Mouse (Mus musculus): ENCODE data around the gene Hus1b. TPM values are rescaled to one million over a fixed set of nuclear protein-coding genes. Genes with fewer than 3 reads are reported as not detected.

Gene Hus1b
- polyA plus RNA-seq, 1 experiment from 2014 or later: 0.20 TPM

DNA sequence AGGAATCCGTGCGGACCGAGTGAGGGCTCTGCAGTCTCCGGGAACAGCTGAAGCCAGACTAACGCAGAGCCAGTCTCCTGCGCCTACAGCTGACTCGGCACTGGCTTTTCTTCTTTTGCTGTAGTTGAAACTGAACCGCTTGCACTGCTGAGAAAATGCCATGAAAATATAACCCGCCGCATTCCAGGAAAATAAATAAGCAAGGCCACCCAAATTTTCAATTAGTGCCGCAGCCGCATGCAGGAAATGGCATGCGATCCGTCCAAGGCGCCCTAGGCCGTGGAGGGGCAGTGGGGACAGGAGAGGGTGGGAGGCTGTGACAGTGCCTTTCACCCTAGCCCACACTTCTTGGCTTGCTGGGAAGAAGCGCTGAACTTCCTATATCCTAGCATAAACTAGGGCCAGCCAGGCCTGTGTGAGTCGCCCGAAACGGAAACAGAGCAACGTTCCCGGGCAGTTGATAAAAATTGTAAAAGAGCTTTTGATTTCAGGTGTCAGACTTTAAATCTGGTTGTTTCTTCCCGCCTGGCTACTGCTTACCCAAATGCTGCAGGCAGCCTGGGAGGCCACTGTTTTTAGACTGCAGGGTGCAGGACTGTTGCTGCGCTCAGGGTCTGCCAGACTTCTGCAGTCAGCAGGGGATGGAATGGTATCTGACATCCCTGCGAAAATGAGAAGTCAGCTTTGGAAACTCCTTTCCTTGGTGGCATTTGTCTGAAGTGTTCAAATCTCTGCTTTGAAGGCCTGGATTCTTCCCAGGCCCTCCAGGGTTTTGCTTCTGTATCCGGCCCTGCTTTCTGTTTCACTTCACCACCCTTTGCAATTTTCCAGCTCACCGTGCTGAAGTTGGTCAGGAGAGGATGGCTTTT, 38.3 kb upstream of the Hus1b start:
- no peak for TF ChIP-seq CTCF (IDR thresholded peaks at IDR 0.05; ENCODE audit: low read depth)

DNA sequence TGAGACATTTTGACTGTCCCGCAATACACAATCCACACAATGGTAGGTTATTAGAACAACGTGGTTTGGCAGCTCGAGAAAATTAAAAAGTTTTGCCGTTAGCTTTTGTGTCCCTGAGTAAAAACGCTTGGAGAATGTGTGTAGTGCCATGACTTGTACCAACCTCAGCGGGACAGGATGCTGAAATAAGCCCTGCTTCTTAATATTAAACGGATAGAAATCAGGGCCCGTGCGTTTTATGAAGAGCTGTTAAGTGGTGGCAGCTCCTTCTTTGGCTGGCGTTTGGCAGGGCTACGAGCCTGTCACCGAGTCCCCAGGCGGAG, 37.7 kb upstream of the Hus1b start:
- Histone ChIP-seq H3K36me3 (ENCODE audit: insufficient read depth) (no peaks in the 10 kb centered on the region), H3K27me3 (ENCODE audit: insufficient read depth, low read length) (no peaks in the 10 kb centered on the region), H3K4me3 (ENCODE audit: low read depth, low read length) (peak overlapping the region; percentile 30), H3K9me3 (ENCODE audit: low read depth, low read length) (no peaks in the 10 kb centered on the region), H3K4me1 (ENCODE audit: insufficient read depth) (peaks cover 9% of the 10 kb centered on the region), H3K4me2 (peak overlapping the region; percentile 62), H3K9ac (peak overlapping the region; percentile 35), H3K27ac (ENCODE audit: low read depth) (peak overlapping the region; percentile 82)
- no peak for ATAC-seq (ENCODE audit: insufficient read depth)
- 14% methylated on average over 13 of the region's 13 CpGs for WGBS
- no peak for TF ChIP-seq CTCF (IDR thresholded peaks at IDR 0.05; ENCODE audit: low read depth)
- DNase-seq: no peak

More for the DNA sequence above, 38.3 kb upstream of the Hus1b start:
- H3K9ac ChIP-seq: peak overlapping the region; percentile 35
- H3K4me2 ChIP-seq: peak overlapping the region; percentile 62
- 8% methylated on average over 27 of the region's 27 CpGs for WGBS
- H3K4me1 ChIP-seq (ENCODE audit: insufficient read depth): peaks cover 9% of the 10 kb centered on the region
- ATAC-seq (ENCODE audit: insufficient read depth) (peak; percentile 84), DNase-seq (peak; percentile 80)
- no peaks in the 10 kb centered on the region for H3K9me3 ChIP-seq (ENCODE audit: low read depth, low read length)
- H3K27me3 ChIP-seq (ENCODE audit: insufficient read depth, low read length): no peaks in the 10 kb centered on the region
- H3K27ac ChIP-seq (ENCODE audit: low read depth): peak overlapping the region; percentile 82
- peak overlapping the region; percentile 30 for H3K4me3 ChIP-seq (ENCODE audit: low read depth, low read length)
- H3K36me3 ChIP-seq (ENCODE audit: insufficient read depth): no peaks in the 10 kb centered on the region

DNA sequence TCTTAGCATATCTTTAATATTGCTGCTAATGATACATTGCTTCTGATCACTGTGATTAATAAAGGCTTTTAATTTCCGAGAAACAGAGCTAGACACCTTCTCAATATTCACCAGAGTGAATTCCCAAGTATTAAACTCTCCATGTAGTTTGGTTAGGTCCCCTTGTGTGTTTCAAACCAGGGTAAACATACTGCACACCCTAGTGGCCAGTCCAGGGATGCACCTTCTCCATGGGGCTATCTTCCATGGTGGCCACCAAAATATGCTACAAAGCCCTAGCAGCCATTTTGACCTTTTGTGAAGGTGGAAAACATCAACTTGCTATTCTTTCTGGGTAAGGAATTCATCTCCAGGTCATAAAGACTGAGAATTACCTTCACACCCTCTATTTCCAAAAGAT, 34.1 kb upstream of the Hus1b start:
- 70% methylated on average over 1 of the region's 1 CpGs for WGBS
- H3K9ac ChIP-seq: no peak overlapping the region
- H3K27me3 ChIP-seq (ENCODE audit: insufficient read depth, low read length): no peaks in the 10 kb centered on the region
- H3K9me3 ChIP-seq (ENCODE audit: low read depth, low read length): no peaks in the 10 kb centered on the region
- DNase-seq (peak; percentile 73), ATAC-seq (ENCODE audit: insufficient read depth) (no peak)
- H3K4me3 ChIP-seq (ENCODE audit: low read depth, low read length): no peak overlapping the region
- H3K4me1 ChIP-seq (ENCODE audit: insufficient read depth): no peaks in the 10 kb centered on the region
- H3K36me3 ChIP-seq (ENCODE audit: insufficient read depth): no peaks in the 10 kb centered on the region
- H3K27ac ChIP-seq (ENCODE audit: low read depth): no peak overlapping the region
- no peak overlapping the region for H3K4me2 ChIP-seq
- peak; percentile 68 for TF ChIP-seq CTCF (IDR thresholded peaks at IDR 0.05; ENCODE audit: low read depth)

DNA sequence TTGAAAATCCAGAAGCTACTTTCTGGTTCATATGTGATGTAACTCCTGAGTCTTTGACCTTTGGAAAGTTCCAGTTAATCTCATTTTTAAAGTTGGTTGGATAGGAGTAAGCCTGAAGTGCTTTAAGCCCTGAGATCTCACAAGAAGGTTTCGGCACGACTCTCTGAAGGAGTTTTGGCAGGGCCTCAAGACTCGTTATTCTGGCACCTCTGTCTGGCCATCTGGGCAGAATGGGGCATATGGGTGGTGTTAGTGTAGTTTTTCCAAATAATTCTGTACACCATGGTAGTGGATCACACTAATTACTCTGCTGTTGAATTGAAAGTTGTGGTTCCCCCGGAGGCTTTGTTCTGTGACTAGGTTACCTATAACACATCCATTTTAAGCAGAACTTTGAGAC, 30.7 kb upstream of the Hus1b start:
- H3K4me3 ChIP-seq (ENCODE audit: low read depth, low read length): no peak overlapping the region
- no peak overlapping the region for H3K9ac ChIP-seq
- H3K27ac ChIP-seq (ENCODE audit: low read depth): no peak overlapping the region
- peaks cover 5% of the 10 kb centered on the region; the same call in 1 of the 2 replicates for H3K4me1 ChIP-seq (ENCODE audit: insufficient read depth)
- 48% methylated on average over 4 of the region's 4 CpGs for WGBS
- DNase-seq (peak; percentile 39), ATAC-seq (ENCODE audit: insufficient read depth) (no peak)
- H3K9me3 ChIP-seq (ENCODE audit: low read depth, low read length): no peaks in the 10 kb centered on the region
- H3K36me3 ChIP-seq (ENCODE audit: insufficient read depth): no peaks in the 10 kb centered on the region
- 0 out of 2 replicates have a peak, but pooled peaks cover 3% of the 10 kb centered on the region for H3K27me3 ChIP-seq (ENCODE audit: insufficient read depth, low read length)
- no peak overlapping the region for H3K4me2 ChIP-seq
- TF ChIP-seq CTCF (IDR thresholded peaks at IDR 0.05; ENCODE audit: low read depth): no peak

DNA sequence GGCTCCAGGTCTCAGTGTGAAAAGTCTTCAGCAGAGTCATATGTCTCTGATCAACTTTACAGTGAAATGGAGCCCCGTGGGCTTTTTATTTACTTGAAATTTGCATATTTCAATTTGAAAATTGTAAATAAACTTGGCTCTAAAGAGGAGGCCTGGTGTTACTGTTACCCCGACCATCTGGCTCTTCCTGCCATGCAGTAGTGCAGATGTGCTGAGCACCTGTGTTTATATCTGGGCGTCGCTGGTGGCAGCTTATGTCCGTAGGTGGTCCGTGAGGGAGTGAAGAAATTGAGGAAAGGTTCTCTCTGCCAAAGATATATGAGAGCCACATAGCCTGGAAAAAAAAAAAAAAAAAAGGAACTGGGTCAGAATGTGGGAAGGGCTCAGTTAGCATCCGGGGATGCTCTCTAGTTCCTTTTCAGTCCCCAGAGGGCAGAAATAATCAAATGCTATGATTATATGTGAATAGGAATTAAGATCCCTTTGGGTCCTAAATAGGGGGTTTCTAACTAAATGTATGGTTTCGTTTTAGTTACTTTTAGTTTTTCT, 29.1 kb upstream of the Hus1b start:
- Histone ChIP-seq H3K4me3 (ENCODE audit: low read depth, low read length) (no peak overlapping the region), H3K4me1 (ENCODE audit: insufficient read depth) (peaks cover 5% of the 10 kb centered on the region; the same call in 1 of the 2 replicates), H3K27me3 (ENCODE audit: insufficient read depth, low read length) (0 out of 2 replicates have a peak, but pooled peaks cover 3% of the 10 kb centered on the region), H3K9me3 (ENCODE audit: low read depth, low read length) (no peaks in the 10 kb centered on the region), H3K36me3 (ENCODE audit: insufficient read depth) (no peaks in the 10 kb centered on the region), H3K27ac (ENCODE audit: low read depth) (no peak overlapping the region), H3K9ac (no peak overlapping the region), H3K4me2 (no peak overlapping the region)
- no peak for ATAC-seq (ENCODE audit: insufficient read depth)
- TF ChIP-seq CTCF (IDR thresholded peaks at IDR 0.05; ENCODE audit: low read depth): no peak
- DNase-seq: no peak
- 26% methylated on average over 8 of the region's 8 CpGs for WGBS

DNA sequence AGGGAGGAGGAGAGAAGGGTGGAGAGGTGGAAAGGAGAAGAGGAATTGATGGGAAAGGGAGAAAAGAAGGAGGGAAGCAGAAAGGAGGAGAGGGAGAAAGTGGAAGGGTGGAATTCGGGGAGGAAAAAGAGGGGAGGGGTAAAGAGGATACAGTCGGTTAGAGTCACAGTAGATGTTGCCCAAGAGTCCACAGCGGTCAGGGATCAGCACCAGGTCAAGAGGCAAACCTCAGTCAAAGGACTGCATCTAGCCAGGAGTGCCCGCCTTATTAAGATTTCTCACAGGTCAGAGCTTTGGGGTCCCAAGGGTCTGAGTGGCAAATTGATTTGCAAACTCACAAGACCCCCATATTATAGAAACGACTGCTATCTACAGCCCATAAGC, 26.7 kb upstream of the Hus1b start:
- H3K27me3 ChIP-seq (ENCODE audit: insufficient read depth, low read length): 0 out of 2 replicates have a peak, but pooled peaks cover 3% of the 10 kb centered on the region
- WGBS: 12% methylated on average over 5 of the region's 5 CpGs
- no peak for TF ChIP-seq CTCF (IDR thresholded peaks at IDR 0.05; ENCODE audit: low read depth)
- peak; percentile 61 for ATAC-seq (ENCODE audit: insufficient read depth)
- H3K36me3 ChIP-seq (ENCODE audit: insufficient read depth): no peaks in the 10 kb centered on the region
- peaks cover 8% of the 10 kb centered on the region for H3K4me1 ChIP-seq (ENCODE audit: insufficient read depth)
- H3K4me3 ChIP-seq (ENCODE audit: low read depth, low read length): peak overlapping the region; percentile 90
- H3K27ac ChIP-seq (ENCODE audit: low read depth): no peak overlapping the region
- no peaks in the 10 kb centered on the region for H3K9me3 ChIP-seq (ENCODE audit: low read depth, low read length)
- H3K4me2 ChIP-seq: peak overlapping the region; percentile 64
- peak; percentile 28 for DNase-seq
- peak overlapping the region; percentile 93 for H3K9ac ChIP-seq

DNA sequence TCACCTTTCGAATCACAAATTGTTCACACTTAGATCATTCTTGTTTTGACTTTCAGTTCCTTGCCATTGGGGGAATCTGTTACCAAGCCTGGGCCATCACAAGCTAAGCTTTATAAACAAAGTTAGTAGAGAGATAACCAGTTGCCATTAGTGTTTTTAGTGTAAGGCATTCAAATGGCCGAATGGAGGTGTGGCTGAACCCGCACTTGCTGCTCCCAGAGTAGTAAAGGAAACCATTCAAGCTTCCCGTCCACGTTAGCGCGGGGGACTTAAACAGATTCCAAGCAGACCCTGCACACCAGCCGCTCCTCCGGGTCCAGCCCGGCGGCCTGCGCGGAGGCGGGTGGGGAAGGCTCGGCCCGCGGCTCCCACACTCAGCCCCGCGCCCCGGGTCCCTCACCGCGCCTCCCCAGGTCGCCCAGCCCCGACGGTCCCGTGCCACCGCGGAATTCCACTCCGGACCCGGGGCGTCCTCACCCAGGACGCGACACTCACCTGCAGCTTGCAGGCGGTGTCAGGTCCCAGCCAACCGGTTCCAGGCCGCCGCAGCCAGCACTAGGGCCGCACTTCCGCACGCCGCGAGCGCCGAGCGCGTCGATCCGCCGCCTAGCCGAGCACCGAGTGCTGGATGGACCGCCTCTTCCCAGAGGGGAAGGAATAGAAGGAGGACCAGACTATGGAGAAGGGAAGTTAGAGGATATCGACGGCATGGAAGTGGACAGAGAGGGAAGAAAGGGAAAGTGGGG, 26.1 kb upstream of the Hus1b start, which contains the start of the genes Exoc2 and Gm5447:
Exoc2 (minus strand) TSS at position 593 of the 746 bp plus-strand sequence.
Gm5447 (plus strand) TSS at position 704 of the 746 bp plus-strand sequence.
- Histone ChIP-seq H3K9ac (peak within 1 kb of the TSS; percentile 93), H3K27ac (ENCODE audit: low read depth) (peak within 1 kb of the TSS; percentile 91), H3K36me3 (ENCODE audit: insufficient read depth) (no peaks in the 10 kb centered on the region), H3K4me1 (ENCODE audit: insufficient read depth) (peaks cover 13% of the 10 kb centered on the region), H3K27me3 (ENCODE audit: insufficient read depth, low read length) (0 out of 2 replicates have a peak, but pooled peaks cover 3% of the 10 kb centered on the region), H3K4me3 (ENCODE audit: low read depth, low read length) (peak within 1 kb of the TSS; percentile 90), H3K4me2 (peak within 1 kb of the TSS; percentile 64), H3K9me3 (ENCODE audit: low read depth, low read length) (no peaks in the 10 kb centered on the region)
- under 1% methylated on average over 54 of the region's 54 CpGs for WGBS
- ATAC-seq (ENCODE audit: insufficient read depth) (peak; percentile 98), DNase-seq (peak; percentile 95)
- no peak for TF ChIP-seq CTCF (IDR thresholded peaks at IDR 0.05; ENCODE audit: low read depth)

Data from lung, embryonic 14.5 days (tissue).